Mouse (Mus musculus): ENCODE data around the gene Med8. TPM values are rescaled to one million over a fixed set of nuclear protein-coding genes. Genes with fewer than 3 reads are reported as not detected.

The Med8 gene
- polyA plus RNA-seq, 1 experiment from 2014 or later, result 105 TPM

DNA sequence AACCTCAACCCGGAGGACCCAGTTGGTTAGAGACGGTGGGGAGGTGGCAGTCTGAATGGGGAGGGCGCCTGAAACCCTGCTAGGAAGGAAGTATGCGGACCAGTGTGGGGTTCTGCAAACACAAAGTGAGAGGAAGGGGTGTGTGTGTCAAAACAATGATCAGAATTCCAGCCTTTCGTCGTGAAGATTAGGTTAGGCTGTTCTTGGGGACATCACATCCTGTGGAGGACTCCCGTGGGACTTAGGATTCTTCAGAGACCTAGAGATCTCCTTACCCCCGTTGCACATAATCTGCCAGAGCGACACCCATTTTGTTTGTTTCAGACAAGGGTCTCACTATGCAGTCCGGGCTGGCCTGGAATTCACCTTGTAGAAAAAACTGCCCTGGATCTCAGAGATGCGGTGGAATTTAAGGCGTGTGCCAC lies 28.7 kb downstream of the Med8 start:
- H3K4me1 ChIP-seq (replicated peaks), result peaks cover 31% of the 10 kb centered on the region
- no peaks in the 10 kb centered on the region for H3K9me3 ChIP-seq
- H3K9ac ChIP-seq, result peak overlapping the region; percentile 60
- WGBS, result 11% methylated on average over 12 of the region's 12 CpGs
- H3K4me3 ChIP-seq, result peak overlapping the region; percentile 45
- peak; percentile 35; the same call in 1 of the 2 replicates for ATAC-seq (ENCODE audit: low FRiP score, low read depth)
- H3K4me2 ChIP-seq, result peak overlapping the region; percentile 93
- no peaks in the 10 kb centered on the region for H3K36me3 ChIP-seq
- H3K27me3 ChIP-seq, result no peaks in the 10 kb centered on the region
- peak overlapping the region; percentile 88 for H3K27ac ChIP-seq (replicated peaks)

GRCm38 (mm10) chr4:118445088-118445487 lies 36.0 kb downstream of the Med8 start:
- no peaks in the 10 kb centered on the region for H3K9me3 ChIP-seq
- WGBS, result 85% methylated on average over 10 of the region's 10 CpGs
- no peaks in the 10 kb centered on the region for H3K36me3 ChIP-seq
- no peak for ATAC-seq (ENCODE audit: low FRiP score, low read depth)
- H3K9ac ChIP-seq, result no peak overlapping the region
- no peak overlapping the region for H3K27ac ChIP-seq (replicated peaks)
- H3K4me3 ChIP-seq, result no peak overlapping the region
- H3K4me2 ChIP-seq, result no peak overlapping the region
- peaks cover 14% of the 10 kb centered on the region for H3K4me1 ChIP-seq (replicated peaks)
- H3K27me3 ChIP-seq, result no peaks in the 10 kb centered on the region

- peak; percentile 83 for ATAC-seq (ENCODE audit: low FRiP score, low read depth)
- H3K4me1 ChIP-seq (replicated peaks), result peaks cover 14% of the 10 kb centered on the region
- no peaks in the 10 kb centered on the region for H3K9me3 ChIP-seq
- H3K27me3 ChIP-seq, result no peaks in the 10 kb centered on the region
- H3K27ac ChIP-seq (replicated peaks), result 0 out of 2 replicates have a peak overlapping the region, but pooled peaks have one; percentile 22
- H3K36me3 ChIP-seq, result no peaks in the 10 kb centered on the region
- H3K4me3 ChIP-seq, result peak overlapping the region; percentile 41
- peak overlapping the region; percentile 47 for H3K9ac ChIP-seq
- H3K4me2 ChIP-seq, result peak overlapping the region; percentile 80
- WGBS, result 17% methylated on average over 18 of the region's 18 CpGs
These were observed 36.8 kb downstream of the Med8 start for GRCm38 (mm10) chr4:118445781-118446414.

DNA sequence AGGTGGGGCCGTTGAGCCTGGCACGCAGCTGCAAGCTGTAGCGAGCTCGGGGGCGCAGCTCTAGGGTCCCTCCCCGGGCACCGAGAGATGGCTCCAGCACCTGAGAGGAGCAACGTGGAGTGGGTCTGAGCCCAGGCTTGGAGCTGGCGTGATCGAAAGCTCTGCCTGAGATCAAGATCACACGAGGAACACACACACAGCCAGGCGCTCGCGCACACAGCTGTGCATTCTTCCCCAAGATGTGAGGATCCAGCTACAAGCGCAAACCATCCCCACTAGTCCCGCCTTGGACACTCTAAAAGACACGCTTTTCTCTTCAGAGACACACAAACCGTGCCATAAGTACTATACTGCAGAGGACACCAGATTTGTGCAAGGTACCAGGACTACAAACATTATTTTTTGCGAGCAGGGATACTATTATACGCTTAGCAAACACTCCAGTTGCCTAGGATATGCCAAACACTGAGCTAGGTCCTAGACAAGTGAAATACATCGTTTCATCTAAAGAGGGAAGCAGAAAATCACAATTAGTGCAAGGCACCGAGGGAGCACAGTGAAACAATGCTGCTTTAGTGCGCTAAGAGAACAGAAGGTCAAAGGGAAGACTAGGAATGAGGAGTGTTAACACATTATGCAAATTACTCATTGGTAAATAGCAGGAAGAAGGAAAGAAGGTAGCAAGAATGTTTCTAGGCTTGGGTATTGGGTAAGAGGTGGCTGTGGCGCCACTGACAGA lies 37.4 kb downstream of the Med8 start:
- Histone ChIP-seq H3K36me3 (no peaks in the 10 kb centered on the region), H3K9me3 (no peaks in the 10 kb centered on the region), H3K27ac (replicated peaks) (0 out of 2 replicates have a peak overlapping the region, but pooled peaks have one; percentile 22), H3K9ac (peak overlapping the region; percentile 47), H3K4me2 (peak overlapping the region; percentile 80), H3K27me3 (no peaks in the 10 kb centered on the region), H3K4me1 (replicated peaks) (peaks cover 14% of the 10 kb centered on the region), H3K4me3 (peak overlapping the region; percentile 41)
- WGBS, result 9% methylated on average over 24 of the region's 24 CpGs
- ATAC-seq (ENCODE audit: low FRiP score, low read depth), result peak; percentile 47

- ATAC-seq (ENCODE audit: low FRiP score, low read depth), result no peak
- 72% methylated on average over 9 of the region's 9 CpGs for WGBS
- no peaks in the 10 kb centered on the region for H3K4me1 ChIP-seq (replicated peaks)
These were observed 48.3 kb downstream of the Med8 start, which contains the start of gene Mpl for GRCm38 (mm10) chr4:118457345-118457975. Mpl (minus strand) TSS chr4:118457513.

DNA sequence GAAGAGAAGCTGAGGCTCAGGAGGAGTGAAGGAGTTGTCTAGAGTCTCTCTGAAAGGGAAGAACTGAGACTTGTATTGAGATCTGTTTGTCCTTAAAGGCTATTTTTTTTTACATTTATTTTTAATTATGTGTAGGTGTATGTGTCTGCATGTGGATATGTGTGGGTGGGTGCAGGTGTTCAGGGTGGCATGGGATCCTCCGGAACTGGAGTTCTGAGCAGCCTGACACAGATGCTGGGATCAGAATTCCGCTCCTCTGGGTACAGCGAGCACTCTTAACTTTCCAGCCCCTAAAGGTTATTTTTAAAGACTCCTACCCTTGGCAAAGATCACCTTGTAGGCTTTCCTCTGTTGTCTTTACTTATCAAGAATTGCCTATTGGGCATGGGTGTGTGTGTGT lies 55.8 kb downstream of the Med8 start:
- H3K4me2 ChIP-seq, result no peak overlapping the region
- H3K4me1 ChIP-seq (replicated peaks), result no peaks in the 10 kb centered on the region
- H3K27me3 ChIP-seq, result no peaks in the 10 kb centered on the region
- no peak for ATAC-seq (ENCODE audit: low FRiP score, low read depth)
- H3K9ac ChIP-seq, result no peak overlapping the region
- no peak overlapping the region for H3K4me3 ChIP-seq
- no peaks in the 10 kb centered on the region for H3K9me3 ChIP-seq
- H3K27ac ChIP-seq (replicated peaks), result no peak overlapping the region
- WGBS, result 92% methylated on average over 3 of the region's 3 CpGs
- H3K36me3 ChIP-seq, result no peaks in the 10 kb centered on the region

More at GRCm38 (mm10) chr4:118457345-118457975, 48.3 kb downstream of the Med8 start, which contains the start of gene Mpl:
- Histone ChIP-seq H3K27ac (replicated peaks) (no peak within 1 kb of the TSS), H3K27me3 (no peaks in the 10 kb centered on the region), H3K9ac (no peak within 1 kb of the TSS), H3K36me3 (no peaks in the 10 kb centered on the region), H3K9me3 (no peaks in the 10 kb centered on the region), H3K4me3 (no peak within 1 kb of the TSS), H3K4me2 (no peak within 1 kb of the TSS)

Other genes with a start within 250 kb of the Med8 start
- gene Kdm4a, start 229.3 kb upstream of the Med8 start, polyA plus RNA-seq (2015; fragmentation: Nextera tagmentation; extraction: Ambion mirVana), result 42.6 and 46.1 TPM in 2 replicates
- 80.0 and 86.3 TPM in 2 replicates for gene Ptprf, start 117.9 kb upstream of the Med8 start, polyA plus RNA-seq (2015; fragmentation: Nextera tagmentation; extraction: Ambion mirVana)
- 8.7 and 9.0 TPM in 2 replicates for gene Szt2, start 64 bp upstream of the Med8 start, polyA plus RNA-seq (2015; fragmentation: Nextera tagmentation; extraction: Ambion mirVana)
- 35.2 TPM in 2 replicates for gene Elovl1, start 18.8 kb downstream of the Med8 start, polyA plus RNA-seq (2015; fragmentation: Nextera tagmentation; extraction: Ambion mirVana)
- 42.2 and 62.1 TPM in 2 replicates for gene Cdc20, start 28.0 kb downstream of the Med8 start, polyA plus RNA-seq (2015; fragmentation: Nextera tagmentation; extraction: Ambion mirVana)
- 0.14 and 0.27 TPM in 2 replicates for gene Mpl, start 48.2 kb downstream of the Med8 start, polyA plus RNA-seq (2015; fragmentation: Nextera tagmentation; extraction: Ambion mirVana)
- 15.8 and 18.2 TPM in 2 replicates for gene Tie1, start 80.7 kb downstream of the Med8 start, polyA plus RNA-seq (2015; fragmentation: Nextera tagmentation; extraction: Ambion mirVana)
- not detected in 2 replicates for gene 2610528J11Rik, start 117.7 kb downstream of the Med8 start, polyA plus RNA-seq (2015; fragmentation: Nextera tagmentation; extraction: Ambion mirVana)
- 0.18 and 0.22 TPM in 2 replicates for gene Tmem125, start 134.7 kb downstream of the Med8 start, polyA plus RNA-seq (2015; fragmentation: Nextera tagmentation; extraction: Ambion mirVana)
- gene Cfap57, start 211.4 kb downstream of the Med8 start, polyA plus RNA-seq (2015; fragmentation: Nextera tagmentation; extraction: Ambion mirVana), result 1.5 and 2.0 TPM in 2 replicates
- gene Ebna1bp2, start 211.5 kb downstream of the Med8 start, polyA plus RNA-seq (2015; fragmentation: Nextera tagmentation; extraction: Ambion mirVana), result 87.3 and 96.5 TPM in 2 replicates
- not detected in 2 replicates for gene Olfr62, start 249.6 kb downstream of the Med8 start, polyA plus RNA-seq (2015; fragmentation: Nextera tagmentation; extraction: Ambion mirVana)